Mouse (Mus musculus) right cerebral cortex, postnatal 36 days (tissue): ENCODE measurements at regions not wholly inside any gene's neighbourhood (a gene's known extent, or its start where the extent isn't known, plus 50 kb on each side); places are given as distances from the start of the nearest gene placed in this dataset.
A peak's percentile ranks its signal among the peaks of the same experiment; 100 is the strongest.

Source experiments
- DNase-seq, 2 experiments: peaks; one replicate each; pipeline ENCODE4 v3.0.0; 2022; ENCODE audit warnings: low spot score in 2 of 2, mixed read lengths in 1 of 2

DNA sequence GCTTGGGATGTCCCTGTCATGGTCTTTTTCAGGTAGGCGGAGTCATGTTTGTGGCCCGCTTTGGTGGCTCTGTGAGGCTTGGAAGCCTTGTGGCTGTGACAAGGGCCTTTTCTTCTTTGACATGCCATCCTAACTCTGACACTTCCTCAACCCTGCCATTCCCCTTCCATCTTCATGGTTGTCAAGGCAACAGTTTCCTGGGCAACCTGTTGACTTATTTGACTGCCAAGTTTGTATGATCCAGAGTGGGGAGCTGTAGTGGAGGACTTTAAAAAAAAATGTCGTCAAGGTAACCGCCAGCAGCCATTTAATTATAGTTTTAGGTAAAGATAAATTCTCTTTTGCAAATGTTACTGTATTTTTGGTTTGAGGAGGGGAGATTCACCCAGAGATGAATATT, 56.8 kb upstream of the Kcng1 start:
- peak; percentile 20 to 37 for DNase-seq

DNA sequence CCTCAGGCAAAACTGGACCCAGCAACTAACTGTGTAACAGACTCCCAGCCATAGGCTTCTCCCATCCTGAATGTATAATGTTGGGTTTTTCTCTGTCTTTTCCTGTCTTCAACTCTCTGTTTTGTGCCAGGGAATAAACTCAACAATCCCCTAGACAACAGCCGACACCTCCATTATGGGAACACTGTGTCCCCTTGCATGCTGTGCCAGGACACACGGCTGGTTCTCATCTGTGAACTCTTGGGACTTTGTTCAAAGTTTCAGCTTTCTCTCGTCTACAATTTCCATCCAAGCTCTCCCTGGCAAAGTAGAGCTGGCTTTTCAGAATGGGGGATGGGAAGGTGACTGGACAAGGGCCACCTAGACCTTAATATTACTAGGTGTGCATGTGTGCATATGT, 56.1 kb upstream of the Kcng1 start:
- no peak for DNase-seq

DNA sequence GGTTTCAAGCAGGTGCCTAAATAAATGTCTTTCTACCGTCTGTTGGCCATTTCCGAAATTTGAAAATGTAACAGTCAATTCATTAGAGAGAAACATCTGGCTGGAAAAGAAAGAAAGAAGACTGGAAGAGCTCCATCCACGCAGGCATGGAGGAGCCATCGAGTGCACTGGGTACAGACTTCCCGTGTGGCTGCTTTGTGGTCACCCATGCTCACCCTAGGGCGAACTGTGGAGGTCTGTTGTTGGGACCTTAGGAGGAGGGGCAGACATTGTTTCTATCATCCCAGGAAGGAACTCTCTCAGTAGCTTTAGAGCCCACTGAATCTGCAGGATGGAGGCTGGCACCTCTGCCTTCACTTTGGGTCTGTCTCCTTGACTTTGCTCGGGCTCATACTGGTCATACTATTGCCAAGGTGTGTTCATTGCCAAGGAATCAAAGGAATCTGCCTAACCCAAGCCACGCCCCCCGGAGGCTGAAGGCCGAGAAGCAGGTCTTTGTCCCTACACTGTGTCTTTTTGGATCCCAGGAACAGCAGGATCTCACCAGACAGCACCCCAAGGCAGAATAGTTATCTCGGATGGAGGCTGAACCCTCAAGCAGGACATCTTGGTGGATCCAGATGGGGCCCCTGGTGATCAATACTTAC, 54.3 kb upstream of the Kcng1 start:
- no peak for DNase-seq

DNA sequence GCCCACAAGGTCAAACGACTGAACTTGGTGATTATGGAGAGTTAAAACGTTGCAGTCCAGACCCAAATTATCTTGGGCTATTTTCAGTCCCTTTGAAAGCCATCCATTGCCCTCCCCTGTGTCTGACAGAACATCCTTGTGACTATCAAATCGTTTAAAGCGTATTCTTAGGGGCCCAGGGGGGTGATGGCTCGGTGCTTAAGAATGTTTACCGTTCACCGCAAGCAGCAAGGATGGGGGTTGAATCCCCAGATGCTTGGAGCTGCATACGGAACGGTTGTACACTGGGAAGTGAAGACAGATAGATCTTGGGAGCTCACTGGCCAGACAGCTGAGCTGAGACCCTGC, 52.7 kb upstream of the Kcng1 start:
- DNase-seq: no peak

DNA sequence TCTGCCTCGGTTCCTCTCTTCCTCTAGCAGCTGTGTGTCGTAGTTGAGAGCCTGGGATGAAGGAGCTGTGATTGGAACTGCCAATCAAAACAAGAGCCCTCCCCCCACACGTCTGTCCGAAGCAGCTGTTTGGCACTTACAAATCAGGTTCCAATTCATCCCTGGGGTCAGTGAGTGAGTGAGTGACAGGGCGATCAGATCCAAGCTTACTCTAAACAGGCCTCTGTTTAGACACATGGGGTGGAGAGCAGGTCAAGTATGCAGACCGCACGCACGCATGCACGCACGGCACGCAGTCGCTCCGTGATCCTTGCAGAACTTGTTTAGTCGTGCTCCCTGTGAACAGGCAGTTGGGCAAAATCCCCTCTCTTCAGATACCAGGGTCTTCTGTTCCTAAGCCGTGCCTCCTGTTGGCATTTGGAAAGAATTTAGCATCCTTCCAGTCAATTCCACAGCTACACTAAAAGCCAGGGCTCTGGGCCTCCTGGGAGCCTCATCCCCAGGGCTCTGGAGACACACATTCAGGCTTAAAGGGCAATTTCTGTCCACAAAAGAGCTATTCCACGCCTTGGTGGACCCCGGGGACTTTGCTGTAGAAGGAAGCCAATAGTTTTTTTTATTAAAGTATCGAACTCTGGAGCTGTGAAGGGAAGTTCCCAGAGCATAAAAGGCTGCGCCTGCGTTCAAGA, 52.2 kb upstream of the Kcng1 start:
- no peak for DNase-seq

DNA sequence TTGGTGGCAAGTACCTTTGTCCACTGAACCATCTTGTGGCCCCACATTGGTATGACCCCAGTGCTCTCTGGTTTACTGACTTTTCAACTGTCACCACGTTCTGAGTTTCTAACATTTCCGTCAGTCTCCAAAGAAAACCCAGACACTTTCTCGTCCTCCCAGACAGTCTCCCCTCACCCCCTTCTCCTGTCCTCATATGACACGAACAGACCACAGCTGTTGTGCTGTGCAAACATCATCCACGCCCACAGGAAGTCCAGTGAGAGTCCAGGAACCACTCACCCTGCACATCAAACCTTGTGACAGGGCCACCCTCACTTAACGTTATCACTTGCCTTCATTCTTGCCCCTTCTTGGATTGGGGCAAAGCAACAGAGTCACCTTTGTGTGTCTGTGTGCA, 51.4 kb upstream of the Kcng1 start:
- DNase-seq: no peak
